Mouse (Mus musculus) heart, embryonic 14.5 days (tissue): ENCODE measurements at regions not wholly inside any gene's neighbourhood (a gene's known extent, or its start where the extent isn't known, plus 50 kb on each side); places are given as distances from the start of the nearest gene placed in this dataset.
A peak's percentile ranks its signal among the peaks of the same experiment; 100 is the strongest.

Experiments
- ATAC-seq: fragments of 200-750 bp; cut with Nextera tagmentation; 2 replicates; pipeline ENCODE4 v1.8.0; 2017; ENCODE audit warnings: low read depth, moderate TSS enrichment; ENCODE audit not compliant: insufficient number of reproducible peaks, insufficient read depth, low FRiP score
- H3K27ac ChIP-seq, 2 experiments: fragments of 200-500 bp in 1 of 2; fragments of 300-500 bp in 1 of 2; sonication (generic) in 1 of 2; replicated peaks in 1 of 2; 2 replicates each; pipeline ENCODE4 v1.5.1; 2012 to 2014; ENCODE audit warnings: low read depth in 2 of 2, low read length in 2 of 2, control low read depth in 1 of 2, mild to moderate bottlenecking in 1 of 2, mixed read lengths in 1 of 2; ENCODE audit not compliant: control insufficient read depth in 1 of 2, insufficient read depth in 1 of 2
- H3K27me3 ChIP-seq: fragments of 300-500 bp; sonication (generic); 2 replicates; pipeline ENCODE4 v1.6.1; 2014; ENCODE audit warnings: mild to moderate bottlenecking, low read length, control low read depth; ENCODE audit not compliant: control insufficient read depth, insufficient read depth
- H3K36me3 ChIP-seq: fragments of 300-500 bp; sonication (generic); 2 replicates; pipeline ENCODE4 v1.6.1; 2014; ENCODE audit warnings: mild to moderate bottlenecking, control low read depth, low read length, mixed read lengths; ENCODE audit not compliant: control insufficient read depth, insufficient read depth
- H3K4me1 ChIP-seq, 2 experiments: fragments of 200-500 bp in 1 of 2; fragments of 300-500 bp in 1 of 2; sonication (generic) in 1 of 2; 2 replicates each; pipeline ENCODE4 v1.6.1; 2012 to 2014; ENCODE audit warnings: low read length in 2 of 2, control low read depth in 1 of 2, mixed read lengths in 1 of 2; ENCODE audit not compliant: control insufficient read depth in 2 of 2, insufficient read depth in 2 of 2
- H3K4me2 ChIP-seq: fragments of 300-500 bp; sonication (generic); 2 replicates; pipeline ENCODE4 v1.6.1; 2014; ENCODE audit warnings: mild to moderate bottlenecking, low read length
- H3K4me3 ChIP-seq, 2 experiments: fragments of 200-500 bp in 1 of 2; fragments of 300-500 bp in 1 of 2; sonication (generic) in 1 of 2; 2 replicates each; pipeline ENCODE4 v1.5.1; 2012 to 2014; ENCODE audit warnings: low read length in 2 of 2, mild to moderate bottlenecking in 2 of 2, control low read depth in 1 of 2, low read depth in 1 of 2, moderate library complexity in 1 of 2; ENCODE audit not compliant: control insufficient read depth in 1 of 2, insufficient read depth in 1 of 2
- H3K9ac ChIP-seq: fragments of 300-500 bp; sonication (generic); 2 replicates; pipeline ENCODE4 v1.6.1; 2014; ENCODE audit warnings: mild to moderate bottlenecking, low read length
- H3K9me3 ChIP-seq: fragments of 300-500 bp; sonication (generic); 2 replicates; pipeline ENCODE4 v1.6.1; 2016; ENCODE audit warnings: low read length, control low read depth; ENCODE audit not compliant: control insufficient read depth
- WGBS: fragments of 180-500 bp; shearing (Covaris S2); extraction: QIAGEN DNeasy Blood & Tissue Kit; methylation state at CpG from one replicate; pipeline ENCODE4 v1.1.7; 2014; 5-methylcytosine and 5-hydroxymethylcytosine counted together

DNA sequence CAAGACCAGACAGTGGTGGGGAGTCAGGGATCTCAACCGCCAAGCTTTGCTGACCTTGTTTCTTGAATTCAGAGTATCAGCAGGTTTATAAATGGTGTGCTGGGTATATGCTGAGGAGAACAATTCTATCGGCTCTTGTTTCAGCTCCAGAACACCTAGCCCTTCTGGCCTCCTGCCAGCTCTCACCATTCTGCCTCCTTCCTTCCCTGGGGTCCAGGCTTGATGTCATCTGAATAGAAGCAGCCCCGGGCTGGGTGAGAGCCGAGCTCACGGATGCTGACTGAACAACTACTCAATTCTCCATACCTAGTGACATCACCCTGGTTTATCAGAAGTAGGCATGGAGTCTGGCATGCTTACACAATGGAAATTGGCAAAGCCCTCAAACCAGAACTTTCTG is 203.5 kb downstream of the Efnb2 start:
- Histone ChIP-seq H3K4me2 (peak overlapping the region; percentile 28), H3K9me3 (no peaks in the 10 kb centered on the region), H3K9ac (no peak overlapping the region), H3K4me3 (no peak overlapping the region), H3K27me3 (no peaks in the 10 kb centered on the region), H3K27ac (no peak overlapping the region), H3K36me3 (no peaks in the 10 kb centered on the region), H3K4me1 (peaks cover 8 to 9% of the 10 kb centered on the region in 2 experiments)
- ATAC-seq: no peak
- 17% methylated on average over 5 of the region's 5 CpGs for WGBS

DNA sequence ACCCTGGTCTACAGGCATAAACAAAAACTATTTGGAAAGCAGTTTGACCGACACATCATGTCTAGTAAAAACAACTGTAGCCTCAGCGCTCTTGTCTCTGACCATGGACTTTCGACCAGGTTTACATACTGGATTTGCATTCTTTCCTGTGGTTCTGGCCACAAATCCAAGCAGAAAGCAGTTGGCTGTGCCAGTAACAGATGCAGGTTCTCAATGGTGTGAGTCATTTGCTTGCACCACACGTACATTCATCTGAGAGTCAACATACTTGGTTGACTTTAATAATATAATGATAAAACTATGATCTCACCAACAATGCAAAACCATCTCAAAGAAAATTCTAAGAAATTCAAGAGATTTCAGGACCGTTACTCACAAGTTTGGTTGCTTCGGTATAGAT is 207.1 kb downstream of the Efnb2 start:
- no peaks in the 10 kb centered on the region for H3K9me3 ChIP-seq
- no peak for ATAC-seq
- 81% methylated on average over 6 of the region's 6 CpGs for WGBS
- H3K27me3 ChIP-seq: no peaks in the 10 kb centered on the region
- no peak overlapping the region for H3K27ac ChIP-seq
- H3K36me3 ChIP-seq: no peaks in the 10 kb centered on the region
- H3K9ac ChIP-seq: no peak overlapping the region
- no peak overlapping the region for H3K4me3 ChIP-seq
- peaks cover 8 to 9% of the 10 kb centered on the region in 2 experiments for H3K4me1 ChIP-seq
- H3K4me2 ChIP-seq: no peak overlapping the region

DNA sequence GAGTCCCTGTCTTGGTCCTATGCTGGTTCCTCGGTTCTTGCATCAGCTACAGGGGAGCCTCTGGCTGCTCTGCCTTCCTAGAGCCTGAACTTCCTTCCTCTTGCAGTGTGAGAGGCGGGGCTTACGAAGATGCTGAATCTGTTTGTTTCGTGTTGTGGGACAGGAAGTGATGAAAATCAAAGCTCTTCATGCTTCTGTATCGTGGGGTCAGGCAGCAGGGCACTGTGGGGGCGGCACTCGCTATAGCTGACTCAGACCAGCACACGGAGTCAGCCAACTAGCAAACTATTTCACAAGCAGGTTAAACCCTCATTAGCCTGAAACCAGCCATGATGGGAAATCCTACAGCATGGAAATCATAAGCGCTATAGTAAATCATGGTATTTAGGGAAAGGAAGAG is 208.8 kb downstream of the Efnb2 start:
- Histone ChIP-seq H3K4me1 (peaks cover 2 to 4% of the 10 kb centered on the region in 2 experiments), H3K9ac (no peak overlapping the region), H3K36me3 (no peaks in the 10 kb centered on the region), H3K4me3 (no peak overlapping the region), H3K27ac (no peak overlapping the region), H3K27me3 (no peaks in the 10 kb centered on the region), H3K9me3 (no peaks in the 10 kb centered on the region), H3K4me2 (no peak overlapping the region)
- 66% methylated on average over 9 of the region's 9 CpGs for WGBS
- no peak for ATAC-seq

DNA sequence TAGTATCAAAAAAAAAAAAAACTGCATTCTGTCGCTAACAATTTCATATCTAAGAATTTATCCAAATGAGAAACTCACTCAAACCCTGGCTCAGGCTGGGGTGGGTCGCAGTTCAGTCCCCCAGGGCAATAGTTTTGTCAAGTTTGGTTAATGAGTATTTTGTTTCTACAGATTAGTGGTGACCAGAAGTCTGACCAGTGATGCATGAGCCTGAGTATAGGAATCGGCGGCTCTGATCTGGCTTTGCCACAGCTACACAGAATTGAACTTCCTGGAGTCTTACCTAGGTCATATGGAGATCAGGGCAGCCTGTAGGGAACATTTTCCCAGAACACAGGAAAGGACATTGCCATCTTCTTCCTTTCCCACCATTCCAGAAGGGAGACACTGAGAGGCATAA is 212.1 kb downstream of the Efnb2 start:
- WGBS: 82% methylated on average over 4 of the region's 4 CpGs
- Histone ChIP-seq H3K4me2 (no peak overlapping the region), H3K4me3 (no peak overlapping the region), H3K9ac (no peak overlapping the region), H3K27ac (no peak overlapping the region), H3K36me3 (no peaks in the 10 kb centered on the region), H3K4me1 (no peaks in the 10 kb centered on the region), H3K27me3 (no peaks in the 10 kb centered on the region), H3K9me3 (no peaks in the 10 kb centered on the region)
- ATAC-seq: no peak

DNA sequence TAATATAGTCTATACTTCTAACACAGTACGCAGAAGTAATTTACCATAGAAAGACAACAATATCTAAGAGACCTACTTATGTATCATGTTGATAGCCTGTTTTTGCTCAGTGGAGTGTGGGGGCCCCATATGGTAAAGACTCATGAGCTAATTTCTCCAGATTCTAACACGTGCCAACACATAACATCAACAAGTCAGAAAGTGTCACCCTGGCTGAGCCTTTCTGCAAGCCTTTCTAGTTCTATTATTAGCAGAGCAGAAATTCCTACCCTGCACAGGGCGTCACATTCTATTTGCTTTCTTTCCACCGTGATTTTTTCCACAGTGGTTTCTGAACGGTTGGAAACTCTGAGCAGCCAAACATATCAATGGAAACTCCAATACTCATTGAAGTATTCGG is 219.5 kb downstream of the Efnb2 start:
- Histone ChIP-seq H3K9me3 (no peaks in the 10 kb centered on the region), H3K27me3 (no peaks in the 10 kb centered on the region), H3K4me2 (peak overlapping the region; percentile 63), H3K4me3 (no peak overlapping the region), H3K27ac (peak overlapping the region; percentile 68 to 71), H3K36me3 (no peaks in the 10 kb centered on the region), H3K9ac (peak overlapping the region; percentile 60), H3K4me1 (peaks cover 11 to 20% of the 10 kb centered on the region in 2 experiments)
- 18% methylated on average over 6 of the region's 6 CpGs for WGBS
- ATAC-seq: peak; percentile 76

DNA sequence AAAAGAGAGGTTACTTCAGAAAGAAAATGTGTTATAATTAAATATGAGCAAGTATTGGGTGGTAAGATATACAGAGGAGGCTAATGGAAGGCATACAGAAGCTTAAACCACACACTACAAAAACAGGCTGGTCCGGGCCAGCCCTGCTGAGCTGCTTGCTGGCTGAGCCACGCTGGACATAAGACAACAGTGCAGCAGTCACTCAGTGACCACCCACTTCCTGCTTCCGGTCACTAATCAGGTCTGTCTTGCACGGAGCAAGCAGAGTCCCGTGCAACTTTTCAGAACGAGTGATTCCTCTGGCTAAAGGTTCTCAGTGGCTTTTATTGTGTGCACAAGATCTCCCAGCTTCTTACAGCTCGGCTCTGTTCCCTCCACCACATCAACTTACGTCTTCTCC is 220.1 kb downstream of the Efnb2 start:
- Histone ChIP-seq H3K36me3 (no peaks in the 10 kb centered on the region), H3K4me3 (peak overlapping the region; percentile 22 to 38), H3K27me3 (no peaks in the 10 kb centered on the region), H3K9me3 (no peaks in the 10 kb centered on the region), H3K9ac (peak overlapping the region; percentile 60), H3K4me1 (peaks cover 11 to 20% of the 10 kb centered on the region in 2 experiments), H3K4me2 (peak overlapping the region; percentile 63), H3K27ac (peak overlapping the region; percentile 71 to 75)
- peak; percentile 81 for ATAC-seq
- 27% methylated on average over 8 of the region's 8 CpGs for WGBS

DNA sequence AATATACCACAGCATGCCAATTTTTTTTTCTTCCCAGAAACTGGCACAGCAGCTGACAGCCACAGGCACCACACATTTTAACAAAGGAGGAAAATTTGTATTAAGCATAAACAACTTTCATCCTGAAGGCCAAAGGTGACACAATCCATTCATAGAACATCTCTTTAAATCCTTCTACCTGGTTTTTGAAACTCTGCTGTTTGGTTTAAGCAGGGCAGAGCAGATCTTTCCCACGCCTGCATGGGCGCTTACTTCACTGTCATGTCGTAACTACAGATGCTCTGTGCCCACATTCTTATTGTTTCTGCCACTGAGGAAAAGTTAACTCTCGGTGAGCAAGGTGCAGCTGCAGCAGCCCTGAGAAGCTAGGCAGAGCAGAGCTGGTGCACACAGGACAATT is 234.8 kb downstream of the Efnb2 start:
- 73% methylated on average over 4 of the region's 4 CpGs for WGBS
- Histone ChIP-seq H3K4me1 (no peaks in the 10 kb centered on the region; a peak in 2 of 4 replicates), H3K4me2 (no peak overlapping the region), H3K27ac (no peak overlapping the region), H3K4me3 (no peak overlapping the region), H3K9me3 (no peaks in the 10 kb centered on the region), H3K36me3 (no peaks in the 10 kb centered on the region), H3K9ac (no peak overlapping the region), H3K27me3 (no peaks in the 10 kb centered on the region)
- no peak for ATAC-seq

DNA sequence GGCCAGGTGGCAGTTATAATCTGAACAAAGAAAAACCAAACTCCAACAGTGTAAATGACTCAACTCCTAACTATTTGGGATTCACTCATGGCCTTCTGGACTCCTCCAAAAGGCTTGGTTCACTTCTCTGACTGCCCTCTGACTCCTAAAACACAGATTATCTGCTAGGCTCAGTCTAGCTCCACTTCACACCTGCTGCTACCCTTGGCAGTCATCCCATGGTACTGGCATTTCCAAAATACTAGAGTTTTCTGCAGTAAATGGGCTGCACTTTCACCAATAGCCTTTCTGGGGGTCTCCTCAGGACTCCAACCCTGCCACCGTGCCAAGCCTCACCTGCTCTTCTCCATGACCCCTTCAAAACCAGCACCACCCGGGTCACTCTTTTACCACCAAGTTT is 237.6 kb downstream of the Efnb2 start:
- Histone ChIP-seq H3K4me2 (no peak overlapping the region), H3K9me3 (no peaks in the 10 kb centered on the region), H3K36me3 (no peaks in the 10 kb centered on the region), H3K9ac (no peak overlapping the region), H3K4me1 (no peaks in the 10 kb centered on the region; a peak in 2 of 4 replicates), H3K27me3 (no peaks in the 10 kb centered on the region), H3K4me3 (no peak overlapping the region), H3K27ac (no peak overlapping the region)
- ATAC-seq: no peak
- WGBS: 97% methylated on average over 2 of the region's 2 CpGs
